Mouse (Mus musculus) MEL (cell line): ENCODE measurements around the gene Smg5. TPM values are rescaled to one million over a fixed set of nuclear protein-coding genes. Genes with fewer than 3 reads are reported as not detected.

Experiments used
- DNase-seq: peaks from one replicate; pipeline ENCODE4 v3.0.0; 2011; ENCODE audit warnings: low read depth, low spot score
- H3K27ac ChIP-seq: 2 replicates; pipeline ENCODE4 v1.5.1; 2012; ENCODE audit warnings: low read depth, mild to moderate bottlenecking, control low read depth, low read length, moderate library complexity; ENCODE audit not compliant: control insufficient read depth
- H3K27me3 ChIP-seq, 2 experiments: fragments of 150-350 bp in 1 of 2; sonication (generic) in 1 of 2; 2 replicates each; pipeline ENCODE4 v1.6.1; 2012; ENCODE audit warnings: low read length in 2 of 2, mild to moderate bottlenecking in 2 of 2, improper control_type of control experiment in 1 of 2, moderate library complexity in 1 of 2; ENCODE audit not compliant: insufficient read depth in 2 of 2, control insufficient read depth in 1 of 2
- H3K36me3 ChIP-seq, 2 experiments: 2 replicates each; pipeline ENCODE4 v1.6.1; 2012 to 2014; ENCODE audit warnings: low read length in 2 of 2, improper control_type of control experiment in 1 of 2, inconsistent platforms in 1 of 2, mild to moderate bottlenecking in 1 of 2; ENCODE audit not compliant: insufficient read depth in 2 of 2, control insufficient read depth in 1 of 2
- H3K4me1 ChIP-seq, 2 experiments: fragments of 150-350 bp in 1 of 2; sonication (generic) in 1 of 2; 2 replicates each; pipeline ENCODE4 v1.6.1; 2012; ENCODE audit warnings: low read length in 2 of 2, improper control_type of control experiment in 1 of 2, mild to moderate bottlenecking in 1 of 2; ENCODE audit not compliant: insufficient read depth in 2 of 2, control insufficient read depth in 1 of 2
- H3K4me3 ChIP-seq, 2 experiments: fragments of 150-350 bp in 1 of 2; sonication (generic) in 1 of 2; 2 replicates each; pipeline ENCODE4 v1.5.1; 2012; ENCODE audit warnings: low read depth in 2 of 2, low read length in 2 of 2, mild to moderate bottlenecking in 2 of 2, moderate library complexity in 2 of 2, control low read depth in 1 of 2, improper control_type of control experiment in 1 of 2; ENCODE audit not compliant: control insufficient read depth in 1 of 2, insufficient read depth in 1 of 2
- H3K79me2 ChIP-seq: 2 replicates; pipeline ENCODE4 v1.6.1; 2012; ENCODE audit warnings: mild to moderate bottlenecking, low read length, moderate library complexity; ENCODE audit not compliant: control insufficient read depth, poor library complexity, insufficient read depth
- H3K9ac ChIP-seq: 2 replicates; pipeline ENCODE4 v1.6.1; 2012; ENCODE audit warnings: low read depth, mild to moderate bottlenecking, control low read depth, low read length, moderate library complexity; ENCODE audit not compliant: control insufficient read depth, poor library complexity, severe bottlenecking
- H3K9me3 ChIP-seq: fragments of 150-350 bp; sonication (generic); replicated peaks from 2 replicates; pipeline ENCODE4 v1.6.1; 2012; ENCODE audit warnings: mild to moderate bottlenecking, low read length, improper control_type of control experiment, moderate library complexity; ENCODE audit not compliant: insufficient read depth
- CHD1 ChIP-seq: IDR thresholded peaks from 2 replicates; pipeline ENCODE4 v1.6.1; 2012; ENCODE audit warnings: low read depth, mild to moderate bottlenecking, inconsistent platforms, low read length, improper control_type of control experiment
- CHD2 ChIP-seq: IDR thresholded peaks from 2 replicates; pipeline ENCODE4 v1.6.1; 2011; ENCODE audit warnings: low read length, improper control_type of control experiment
- E2F4 ChIP-seq: IDR thresholded peaks from 2 replicates; pipeline ENCODE4 v1.6.1; 2011; ENCODE audit warnings: low read depth, low read length, improper control_type of control experiment, borderline replicate concordance
- EP300 ChIP-seq, 2 experiments: IDR thresholded peaks; 2 replicates each; pipeline ENCODE4 v1.6.1; 2011; ENCODE audit warnings: improper control_type of control experiment in 2 of 2, low read length in 2 of 2, low read depth in 1 of 2, mild to moderate bottlenecking in 1 of 2
- GABPA ChIP-seq: IDR thresholded peaks from 2 replicates; pipeline ENCODE4 v1.6.1; 2012; ENCODE audit warnings: low read depth, mild to moderate bottlenecking, inconsistent platforms, low read length, improper control_type of control experiment, moderate library complexity
- GATA1 ChIP-seq: IDR thresholded peaks from 2 replicates; pipeline ENCODE4 v1.6.1; 2011; ENCODE audit warnings: low read depth, low read length, improper control_type of control experiment
- JUND ChIP-seq: IDR thresholded peaks from 2 replicates; pipeline ENCODE4 v1.6.1; 2011; ENCODE audit warnings: low read depth, mild to moderate bottlenecking, improper control_type of control experiment, low read length
- MAFK ChIP-seq: IDR thresholded peaks from 2 replicates; pipeline ENCODE4 v1.6.1; 2011; ENCODE audit warnings: low read depth, mild to moderate bottlenecking, low read length, improper control_type of control experiment, borderline replicate concordance
- MAX ChIP-seq: IDR thresholded peaks from 2 replicates; pipeline ENCODE4 v1.6.1; 2011; ENCODE audit warnings: low read length, improper control_type of control experiment
- MXI1 ChIP-seq: IDR thresholded peaks from 2 replicates; pipeline ENCODE4 v1.6.1; 2011; ENCODE audit warnings: mild to moderate bottlenecking, low read depth, low read length, improper control_type of control experiment
- MYB ChIP-seq: IDR thresholded peaks from 2 replicates; pipeline ENCODE4 v1.6.1; 2011; ENCODE audit warnings: mild to moderate bottlenecking, low read depth, low read length, improper control_type of control experiment
- MYC ChIP-seq: IDR thresholded peaks from 2 replicates; pipeline ENCODE4 v1.6.1; 2011; ENCODE audit warnings: low read depth, mild to moderate bottlenecking, low read length, improper control_type of control experiment, moderate library complexity
- NELFE ChIP-seq: IDR thresholded peaks from 2 replicates; pipeline ENCODE4 v1.6.1; 2011; ENCODE audit warnings: low read depth, low read length, improper control_type of control experiment
- POLR2AphosphoS2 ChIP-seq: IDR thresholded peaks from 2 replicates; pipeline ENCODE4 v1.6.1; 2011; ENCODE audit warnings: low read length, improper control_type of control experiment
- RAD21 ChIP-seq: IDR thresholded peaks from 2 replicates; pipeline ENCODE4 v1.6.1; 2011; ENCODE audit warnings: mild to moderate bottlenecking, low read depth, low read length, improper control_type of control experiment
- RCOR1 ChIP-seq: IDR thresholded peaks from 2 replicates; pipeline ENCODE4 v1.6.1; 2012; ENCODE audit warnings: low read depth, mild to moderate bottlenecking, inconsistent platforms, low read length, improper control_type of control experiment
- SMC3 ChIP-seq: IDR thresholded peaks from 2 replicates; pipeline ENCODE4 v1.6.1; 2011; ENCODE audit warnings: low read depth, low read length, improper control_type of control experiment
- TAL1 ChIP-seq: IDR thresholded peaks from 2 replicates; pipeline ENCODE4 v1.6.1; 2012; ENCODE audit warnings: mild to moderate bottlenecking, inconsistent platforms, low read length, moderate library complexity, mixed read lengths
- TCF12 ChIP-seq: IDR thresholded peaks from 2 replicates; pipeline ENCODE4 v1.6.1; 2014; ENCODE audit warnings: low read depth, mild to moderate bottlenecking, inconsistent platforms, low read length, improper control_type of control experiment, moderate library complexity
- UBTF ChIP-seq: IDR thresholded peaks from 2 replicates; pipeline ENCODE4 v1.6.1; 2012; ENCODE audit warnings: low read depth, mild to moderate bottlenecking, inconsistent platforms, low read length, improper control_type of control experiment, moderate library complexity, borderline replicate concordance; ENCODE audit not compliant: insufficient read depth
- USF1 ChIP-seq: IDR thresholded peaks from 2 replicates; pipeline ENCODE4 v1.6.1; 2014; ENCODE audit warnings: low read depth, mild to moderate bottlenecking, inconsistent platforms, low read length, improper control_type of control experiment, moderate library complexity
- ZC3H11A ChIP-seq: IDR thresholded peaks from 2 replicates; pipeline ENCODE4 v1.6.1; 2012; ENCODE audit warnings: low read depth, mild to moderate bottlenecking, inconsistent platforms, low read length, improper control_type of control experiment
- polyA plus RNA-seq, 2 experiments: library from polyadenylated mRNA; stranded (reverse) in 1 of 2; unstranded in 1 of 2; fragments of >175 nt in 1 of 2; fragments of >200 nt in 1 of 2; gene quantifications; 2 replicates each; pipeline versions ENCODE4 v1.2.1 to v1.2.4; 2012; ENCODE audit warnings: low replicate concordance in 2 of 2, low read depth in 1 of 2; ENCODE audit not compliant: insufficient read length in 2 of 2, insufficient read depth in 1 of 2, missing spikeins in 1 of 2
- total RNA-seq: library from RNA; depleted of rRNA; stranded (reverse); fragments of 300-350 nt; gene quantifications from 2 replicates; pipeline ENCODE4 v1.2.3, GENCODE M21; 2012

The Smg5 gene
- total and polyA plus RNA-seq, 3 experiments: 97.9 to 148 (median 123) TPM

DNA sequence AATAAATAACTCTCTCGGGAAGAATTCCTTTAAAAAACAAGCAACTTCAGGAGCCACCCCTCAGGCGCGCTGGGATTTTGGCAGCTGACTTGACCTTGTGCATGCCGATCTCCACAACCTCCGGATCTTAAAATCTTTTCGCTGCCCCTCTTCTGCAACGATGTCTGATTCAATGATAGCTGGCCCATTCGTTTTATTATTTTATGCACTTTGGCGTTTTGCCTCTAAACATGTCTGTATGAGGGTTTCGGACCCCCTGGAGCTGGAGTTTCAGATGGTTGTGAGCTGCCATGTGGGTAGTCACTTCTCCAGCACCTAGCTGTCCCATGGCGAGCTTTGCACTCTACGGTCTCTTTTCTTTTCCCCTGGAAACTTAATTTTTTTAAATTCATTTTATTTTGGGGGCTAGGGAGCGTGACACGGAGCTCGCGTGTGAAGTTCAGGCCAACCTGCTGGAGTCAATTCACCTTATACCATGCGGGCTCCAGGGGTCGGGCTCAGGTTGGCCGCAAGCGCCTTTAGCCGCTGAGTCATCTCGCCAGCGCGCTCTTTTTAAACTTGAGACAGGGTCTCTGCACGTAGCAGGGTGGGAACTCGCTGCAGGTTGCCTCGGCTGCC is 515 bp upstream of the Smg5 start:
- Histone ChIP-seq H3K9ac (peak overlapping the region; percentile 85), H3K4me1 (peaks cover 3 to 27% of the 10 kb centered on the region in 2 experiments; a peak in 3 of 4 replicates), H3K27me3 (no peaks in the 10 kb centered on the region), H3K27ac (peak overlapping the region; percentile 93), H3K4me3 (peak overlapping the region; percentile 63 to 81), H3K9me3 (no peaks in the 10 kb centered on the region), H3K79me2 (peaks cover 29% of the 10 kb centered on the region), H3K36me3 (peaks cover 0 to 26% of the 10 kb centered on the region in 2 experiments; a peak in 2 of 4 replicates)
- no peak for DNase-seq
- TF ChIP-seq RAD21 (no peak), MXI1 (peak; percentile 98), RCOR1 (no peak), CHD1 (peak; percentile 92; the same call in 1 of the 2 replicates), E2F4 (peak; percentile 10; the same call in 1 of the 2 replicates), ZC3H11A (no peak), NELFE (no peak), TCF12 (no peak), GABPA (no peak), GATA1 (0 out of 2 replicates have a peak, but pooled peaks have one; percentile 3), MAX (peak; percentile 84), JUND (0 out of 2 replicates have a peak, but pooled peaks have one; percentile 46), EP300 (IDR thresholded peaks at IDR 0.05; ENCODE audit: low read depth in 1 of 2, low read length in 2 of 2) (peak; percentile 33 to 46; a peak in 2 of 4 replicates), UBTF (no peak), SMC3 (peak; percentile 17; the same call in 1 of the 2 replicates), POLR2AphosphoS2 (no peak), MYC (peak; percentile 96), MYB (peak; percentile 33; the same call in 1 of the 2 replicates), TAL1 (no peak), CHD2 (no peak), USF1 (peak; percentile 16; the same call in 1 of the 2 replicates), MAFK (no peak; the same call in 1 of the 2 replicates)
